Mouse (Mus musculus): ENCODE results near the gene Apobec2. TPM values are rescaled to one million over a fixed set of nuclear protein-coding genes. Genes with fewer than 3 reads are reported as not detected.

The Apobec2 gene
- polyA plus RNA-seq, 1 experiment = 0.25 TPM

- Histone ChIP-seq H3K27me3 (ENCODE audit: control insufficient read depth, insufficient read depth, low read length) (no peaks in the 10 kb centered on the region), H3K36me3 (ENCODE audit: control insufficient read depth, insufficient read depth, low read length) (no peaks in the 10 kb centered on the region), H3K27ac (ENCODE audit: insufficient read depth, low read depth, low read length) (peak overlapping the region; percentile 73), H3K4me1 (ENCODE audit: control insufficient read depth, insufficient read depth, insufficient read length, low read length) (peaks cover 62% of the 10 kb centered on the region), H3K4me3 (ENCODE audit: low read depth, low read length) (no peak overlapping the region)
- WGBS = 63% methylated on average over 5 of the region's 5 CpGs
- TF ChIP-seq CTCF (IDR thresholded peaks at IDR 0.05; ENCODE audit: extremely low read depth, insufficient read length, insufficient replicate concordance, low read depth, low read length) = no peak
- no peak for TF ChIP-seq POLR2A (IDR thresholded peaks at IDR 0.05; ENCODE audit: low read depth, low read length)
These were observed 1.7 kb upstream of the Apobec2 start for GRCm38 (mm10) chr17:48434479-48434878.

DNA sequence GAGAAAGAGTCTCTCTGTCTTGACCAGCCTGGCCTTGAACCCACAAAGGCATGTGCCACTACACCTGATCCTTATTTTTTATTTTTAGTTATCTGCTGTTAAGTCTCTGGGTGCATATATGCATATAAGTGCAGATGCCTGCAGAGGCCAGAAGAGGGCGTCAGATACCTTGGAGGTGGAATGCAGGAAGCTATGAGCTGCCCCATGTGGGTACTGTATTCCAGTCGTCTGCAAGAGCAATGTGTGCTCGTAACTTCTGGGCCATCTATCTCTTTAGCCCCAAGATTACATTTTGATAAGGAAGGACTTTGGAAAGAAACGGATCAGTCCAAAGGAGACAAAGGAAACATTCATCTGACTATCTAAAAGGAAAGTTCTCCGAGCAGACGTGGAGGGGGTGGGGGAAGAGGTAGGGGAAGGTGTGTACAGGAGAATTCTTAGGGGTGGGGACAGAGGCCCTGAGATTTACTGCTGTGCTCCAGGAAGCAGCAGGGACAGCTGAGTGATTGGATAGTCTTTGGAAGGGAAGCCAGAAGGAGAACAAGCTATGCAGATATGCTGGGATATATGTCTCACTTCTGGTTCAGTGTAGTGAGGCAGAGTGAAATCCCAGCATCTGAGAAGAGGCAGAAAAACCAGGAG lies 1.1 kb upstream of the Apobec2 start:
- WGBS = 23% methylated on average over 6 of the region's 6 CpGs
- Histone ChIP-seq H3K27ac (ENCODE audit: insufficient read depth, low read depth, low read length) (peak overlapping the region; percentile 73), H3K36me3 (ENCODE audit: control insufficient read depth, insufficient read depth, low read length) (no peaks in the 10 kb centered on the region), H3K4me1 (ENCODE audit: control insufficient read depth, insufficient read depth, insufficient read length, low read length) (peaks cover 62% of the 10 kb centered on the region), H3K4me3 (ENCODE audit: low read depth, low read length) (no peak overlapping the region), H3K27me3 (ENCODE audit: control insufficient read depth, insufficient read depth, low read length) (no peaks in the 10 kb centered on the region)
- TF ChIP-seq CTCF (IDR thresholded peaks at IDR 0.05; ENCODE audit: extremely low read depth, insufficient read length, insufficient replicate concordance, low read depth, low read length) = peak; percentile 62; the same call in 1 of the 2 replicates
- no peak for TF ChIP-seq POLR2A (IDR thresholded peaks at IDR 0.05; ENCODE audit: low read depth, low read length)

DNA sequence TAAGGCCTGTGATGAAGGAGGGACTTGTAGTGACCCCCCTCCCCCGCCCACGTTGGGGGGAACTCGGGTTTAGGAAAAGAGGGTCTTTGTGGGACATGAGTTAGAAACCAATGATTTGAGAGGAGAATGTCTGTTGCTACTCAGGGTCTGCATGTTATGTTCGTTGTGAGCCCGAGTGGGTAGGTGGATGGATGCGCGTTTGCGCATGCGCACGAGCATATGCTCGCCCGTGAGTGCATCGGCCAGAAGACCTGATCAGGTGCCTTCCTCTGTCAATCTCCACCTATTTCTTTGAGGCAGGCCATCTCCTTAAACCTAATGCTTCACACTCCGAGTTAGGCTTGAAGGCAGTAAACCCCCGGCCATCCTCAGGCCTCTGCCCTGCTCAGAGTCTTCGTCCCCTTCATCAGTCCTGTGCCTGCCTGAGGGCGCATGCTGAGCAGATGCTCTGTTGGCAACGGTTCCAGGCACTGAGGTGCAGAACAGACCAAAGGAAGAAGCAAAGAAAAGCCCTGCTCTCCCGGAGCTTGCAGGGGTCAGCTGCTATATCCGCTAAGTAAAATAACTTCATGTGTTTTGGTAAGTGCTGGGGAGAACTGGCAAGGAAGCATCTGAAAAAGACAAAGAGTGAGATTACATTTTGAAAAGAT lies 401 bp upstream of the Apobec2 start:
- whole genome bisulfite sequencing = 73% methylated on average over 20 of the region's 20 CpGs
- no peaks in the 10 kb centered on the region for H3K36me3 ChIP-seq (ENCODE audit: control insufficient read depth, insufficient read depth, low read length)
- no peak overlapping the region for H3K4me3 ChIP-seq (ENCODE audit: low read depth, low read length)
- H3K4me1 ChIP-seq (ENCODE audit: control insufficient read depth, insufficient read depth, insufficient read length, low read length) = peaks cover 59% of the 10 kb centered on the region
- 0 out of 2 replicates have a peak overlapping the region, but pooled peaks have one; percentile 19 for H3K27ac ChIP-seq (ENCODE audit: insufficient read depth, low read depth, low read length)
- no peak for TF ChIP-seq CTCF (IDR thresholded peaks at IDR 0.05; ENCODE audit: extremely low read depth, insufficient read length, insufficient replicate concordance, low read depth, low read length)
- no peak for TF ChIP-seq POLR2A (IDR thresholded peaks at IDR 0.05; ENCODE audit: low read depth, low read length)
- H3K27me3 ChIP-seq (ENCODE audit: control insufficient read depth, insufficient read depth, low read length) = no peaks in the 10 kb centered on the region

GRCm38 (mm10) chr17:48431054-48431453 lies 1.7 kb downstream of the Apobec2 start:
- Histone ChIP-seq H3K36me3 (ENCODE audit: control insufficient read depth, insufficient read depth, low read length) (no peaks in the 10 kb centered on the region), H3K4me3 (ENCODE audit: low read depth, low read length) (no peak overlapping the region), H3K27ac (ENCODE audit: insufficient read depth, low read depth, low read length) (peak overlapping the region; percentile 19; the same call in 1 of the 2 replicates), H3K27me3 (ENCODE audit: control insufficient read depth, insufficient read depth, low read length) (no peaks in the 10 kb centered on the region), H3K4me1 (ENCODE audit: control insufficient read depth, insufficient read depth, insufficient read length, low read length) (peaks cover 57% of the 10 kb centered on the region)
- 79% methylated on average over 5 of the region's 5 CpGs for WGBS
- TF ChIP-seq CTCF (IDR thresholded peaks at IDR 0.05; ENCODE audit: extremely low read depth, insufficient read length, insufficient replicate concordance, low read depth, low read length) = no peak
- TF ChIP-seq POLR2A (IDR thresholded peaks at IDR 0.05; ENCODE audit: low read depth, low read length) = no peak

GRCm38 (mm10) chr17:48430394-48430793 lies 2.3 kb downstream of the Apobec2 start:
- WGBS = 22% methylated on average over 5 of the region's 5 CpGs
- H3K4me1 ChIP-seq (ENCODE audit: control insufficient read depth, insufficient read depth, insufficient read length, low read length) = peaks cover 58% of the 10 kb centered on the region

DNA sequence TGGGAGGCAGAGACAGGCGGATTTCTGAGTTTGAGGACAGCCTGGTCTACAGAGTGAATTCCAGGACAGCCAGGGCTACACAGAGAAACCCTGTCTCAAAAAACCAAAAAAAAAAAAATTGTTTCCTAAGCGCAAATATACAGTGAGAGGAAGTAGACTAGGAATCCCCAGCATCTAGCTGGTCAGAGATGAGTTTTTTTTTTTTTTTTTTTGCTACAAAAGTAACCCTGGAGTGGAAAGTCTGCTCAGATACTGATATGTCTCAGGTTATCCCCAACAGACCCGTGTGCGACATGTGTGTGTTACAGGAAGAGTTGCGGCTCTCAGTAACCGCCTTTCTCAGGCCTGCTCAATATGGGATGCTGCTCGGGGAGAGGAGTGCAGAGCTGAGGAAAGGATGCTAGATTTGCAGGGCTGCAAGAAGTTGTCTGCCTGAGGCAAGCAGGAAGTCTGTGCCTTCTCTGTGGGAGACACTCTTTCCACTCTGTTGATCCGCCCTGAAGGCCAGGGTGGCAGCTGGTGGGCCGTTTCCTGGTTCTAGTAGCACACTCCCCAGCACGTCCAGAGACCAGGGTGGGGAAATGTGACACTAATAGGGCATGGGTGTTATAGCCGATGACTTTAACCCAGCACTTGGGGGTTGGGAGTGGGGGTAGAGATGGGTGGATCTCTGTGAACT lies 4.7 kb downstream of the Apobec2 start:
- Histone ChIP-seq H3K27me3 (ENCODE audit: control insufficient read depth, insufficient read depth, low read length) (no peaks in the 10 kb centered on the region), H3K27ac (ENCODE audit: insufficient read depth, low read depth, low read length) (peak overlapping the region; percentile 5), H3K4me3 (ENCODE audit: low read depth, low read length) (no peak overlapping the region), H3K36me3 (ENCODE audit: control insufficient read depth, insufficient read depth, low read length) (no peaks in the 10 kb centered on the region), H3K4me1 (ENCODE audit: control insufficient read depth, insufficient read depth, insufficient read length, low read length) (peaks cover 47% of the 10 kb centered on the region)
- 59% methylated on average over 11 of the region's 11 CpGs for WGBS
- TF ChIP-seq POLR2A (IDR thresholded peaks at IDR 0.05; ENCODE audit: low read depth, low read length) (no peak), CTCF (IDR thresholded peaks at IDR 0.05; ENCODE audit: extremely low read depth, insufficient read length, insufficient replicate concordance, low read depth, low read length) (no peak)

More at GRCm38 (mm10) chr17:48430394-48430793, 2.3 kb downstream of the Apobec2 start:
- TF ChIP-seq CTCF (IDR thresholded peaks at IDR 0.05; ENCODE audit: extremely low read depth, insufficient read length, insufficient replicate concordance, low read depth, low read length) = no peak
- no peak for TF ChIP-seq POLR2A (IDR thresholded peaks at IDR 0.05; ENCODE audit: low read depth, low read length)
- no peaks in the 10 kb centered on the region for H3K27me3 ChIP-seq (ENCODE audit: control insufficient read depth, insufficient read depth, low read length)
- no peak overlapping the region for H3K4me3 ChIP-seq (ENCODE audit: low read depth, low read length)
- H3K36me3 ChIP-seq (ENCODE audit: control insufficient read depth, insufficient read depth, low read length) = no peaks in the 10 kb centered on the region
- H3K27ac ChIP-seq (ENCODE audit: insufficient read depth, low read depth, low read length) = no peak overlapping the region
